Mouse (Mus musculus) liver, postnatal 0 days (tissue): ENCODE measurements around the gene Plcb2.

Source experiments
- CTCF ChIP-seq: sonication (generic); IDR thresholded peaks from 2 replicates; pipeline ENCODE4 v1.5.1; 2016; ENCODE audit warnings: antibody characterized with exemption, low read depth
- EP300 ChIP-seq: IDR thresholded peaks from 2 replicates; pipeline ENCODE4 v1.6.1; 2016; ENCODE audit warnings: antibody characterized with exemption, low read depth, mild to moderate bottlenecking

DNA sequence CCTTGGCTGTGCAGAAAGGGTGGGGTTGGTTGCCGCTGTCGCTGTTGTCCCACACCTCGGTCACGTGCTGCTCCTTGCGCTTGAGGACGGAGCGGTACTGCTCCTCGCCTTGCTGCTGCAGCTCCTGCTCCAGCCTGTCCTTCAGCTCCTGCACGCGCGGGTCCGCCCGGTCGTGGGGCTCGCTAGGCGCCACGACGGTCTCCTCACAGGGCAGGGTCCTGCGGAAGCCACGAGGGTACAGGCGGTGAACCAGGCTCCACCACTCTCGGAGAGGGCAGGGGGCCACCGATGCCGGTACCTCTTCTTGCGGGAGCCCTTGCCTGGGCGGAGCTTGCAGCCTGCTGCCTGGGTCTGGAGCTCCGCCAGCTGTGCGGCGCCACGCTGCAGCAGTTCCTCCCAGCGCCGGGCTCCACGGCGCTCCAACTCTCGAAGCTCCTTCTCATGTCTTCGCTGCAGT is 17.2 kb downstream of the Plcb2 start:
- TF ChIP-seq CTCF (no peak), EP300 (no peak)
